In the genomic region with DNA sequence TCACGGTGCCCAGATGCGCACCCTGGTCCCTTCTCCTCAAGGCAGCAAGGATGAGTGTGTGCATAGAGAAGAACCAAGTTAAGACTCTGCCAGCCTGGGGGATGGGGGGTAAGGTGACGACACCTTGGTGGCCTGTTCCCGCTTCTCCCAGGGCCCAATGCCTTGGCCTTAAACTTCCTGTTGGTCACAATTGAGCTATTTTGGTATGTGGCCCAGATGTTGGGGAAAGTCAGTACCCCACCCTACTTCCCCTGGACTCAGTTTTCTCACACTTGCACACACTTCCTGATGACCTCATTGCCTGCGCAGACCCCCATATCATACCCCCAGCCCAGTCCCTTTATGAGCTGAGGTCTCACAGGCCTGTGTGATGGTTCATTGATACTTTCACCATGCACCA, we compare ENCODE assay signal across 12 mouse cellular contexts. TPM values are rescaled to one million over a fixed set of nuclear protein-coding genes. Genes with fewer than 3 reads are reported as not detected.
DNase-seq lines count a peak whose midpoint lies in the region; ATAC-seq and TF ChIP-seq lines count a peak whose summit lies in the region.
"Had no signal": no experiment of that assay in that cellular context is flagged by ENCODE, and none has a peak within 500 bp of the region (broad histone marks: within the 10 kb centered on the region; RNA-seq: fewer than 3 reads in every experiment).

No protein-coding gene starts in this region.

- no peak overlapping the region for H3K9ac ChIP-seq in intestine, embryonic 16.5 days (ENCODE audit: low read depth, low read length)
- no peak overlapping the region for H3K9ac ChIP-seq in intestine, postnatal 0 days (ENCODE audit: low read depth, low read length)
- H3K9ac ChIP-seq in lung, postnatal 0 days (replicated peaks; ENCODE audit: low read depth), result no peak overlapping the region
- no peak overlapping the region for H3K9ac ChIP-seq in heart, embryonic 16.5 days (ENCODE audit: low read length)

- DNase-seq in lung, postnatal 0 days (ENCODE audit: low spot score), result peak; percentile 38
- no peak for DNase-seq in lung, postnatal 25 days (ENCODE audit: low spot score)
- DNase-seq in lung, postnatal 4 days, result peak; percentile 34 to 59
- DNase-seq in left cerebral cortex, postnatal 36 days (ENCODE audit: low spot score in 2 of 2), result no peak
- DNase-seq in adrenal gland, postnatal 25 days, result no peak
- DNase-seq: adrenal gland, postnatal 36 days; cerebellum, adult 11 months; right cerebral cortex, postnatal 4 days had no signal

- H3K9me3 ChIP-seq in intestine, embryonic 16.5 days (ENCODE audit: control insufficient read depth, low read length), result no peaks in the 10 kb centered on the region
- H3K9me3 ChIP-seq in intestine, postnatal 0 days (ENCODE audit: control insufficient read depth), result no peaks in the 10 kb centered on the region
- no peaks in the 10 kb centered on the region for H3K9me3 ChIP-seq in lung, postnatal 0 days (ENCODE audit: low read length)
- H3K9me3 ChIP-seq in heart, embryonic 16.5 days (replicated peaks; ENCODE audit: control insufficient read depth, low read length), result no peaks in the 10 kb centered on the region
- H3K9me3 ChIP-seq: hindbrain, embryonic 10.5 days had no signal

- TF ChIP-seq EP300 in lung, postnatal 0 days (IDR thresholded peaks at IDR 0.05), result peak; percentile 44; the same call in 1 of the 2 replicates

- no peaks in the 10 kb centered on the region for H3K36me3 ChIP-seq in intestine, embryonic 16.5 days (ENCODE audit: control insufficient read depth, insufficient read depth, low read length)
- H3K36me3 ChIP-seq in intestine, postnatal 0 days (ENCODE audit: control insufficient read depth, insufficient read depth), result no peaks in the 10 kb centered on the region
- H3K36me3 ChIP-seq in lung, postnatal 0 days (ENCODE audit: insufficient read depth, low read length), result no peaks in the 10 kb centered on the region
- no peaks in the 10 kb centered on the region for H3K36me3 ChIP-seq in heart, embryonic 16.5 days (ENCODE audit: control insufficient read depth, insufficient read depth)
- H3K36me3 ChIP-seq: hindbrain, embryonic 10.5 days had no signal

- no peak for ATAC-seq in intestine, embryonic 16.5 days
- ATAC-seq in intestine, postnatal 0 days, result no peak
- ATAC-seq in lung, postnatal 0 days, result peak; percentile 53
- ATAC-seq in heart, embryonic 16.5 days (replicated peaks; ENCODE audit: extremely low read depth, insufficient read depth, low FRiP score), result no peak

- H3K4me3 ChIP-seq in intestine, embryonic 16.5 days (ENCODE audit: low read length), result no peak overlapping the region
- no peak overlapping the region for H3K4me3 ChIP-seq in intestine, postnatal 0 days (ENCODE audit: low read depth, low read length)
- no peak overlapping the region for H3K4me3 ChIP-seq in lung, postnatal 0 days (ENCODE audit: low read depth, low read length)
- no peak overlapping the region for H3K4me3 ChIP-seq in heart, embryonic 16.5 days (ENCODE audit: low read length)
- H3K4me3 ChIP-seq: hindbrain, embryonic 10.5 days had no signal

- peak overlapping the region; percentile 30; the same call in 1 of the 2 replicates for H3K27ac ChIP-seq in intestine, embryonic 16.5 days (ENCODE audit: low read length)
- no peak overlapping the region for H3K27ac ChIP-seq in intestine, postnatal 0 days (ENCODE audit: low read depth, low read length)
- peak overlapping the region; percentile 68 for H3K27ac ChIP-seq in lung, postnatal 0 days (ENCODE audit: low read length)
- peak overlapping the region; percentile 74 for H3K27ac ChIP-seq in heart, embryonic 16.5 days (ENCODE audit: low read length)

- 84% methylated on average over 5 of the region's 5 CpGs for WGBS in intestine, embryonic 16.5 days
- WGBS in intestine, postnatal 0 days, result 87% methylated on average over 5 of the region's 5 CpGs
- 70% methylated on average over 5 of the region's 5 CpGs for WGBS in lung, postnatal 0 days
- WGBS in heart, embryonic 16.5 days, result 76% methylated on average over 5 of the region's 5 CpGs

- TF ChIP-seq CTCF in intestine, postnatal 0 days (IDR thresholded peaks at IDR 0.05; ENCODE audit: low read depth), result no peak
- TF ChIP-seq CTCF in lung, postnatal 0 days (IDR thresholded peaks at IDR 0.05), result no peak

- intact Hi-C loops in left cerebral cortex, postnatal 36 days (cut with DNase I), result loop anchor here (2.0 to 5.0 kb wide), 2 partner anchors 20 to 33 kb away; no protein-coding TSS in a partner anchor

- H3K4me1 ChIP-seq in intestine, embryonic 16.5 days (ENCODE audit: control insufficient read depth, insufficient read depth, low read length), result no peaks in the 10 kb centered on the region; the same call in 1 of the 2 replicates
- H3K4me1 ChIP-seq in intestine, postnatal 0 days (replicated peaks; ENCODE audit: control insufficient read depth, insufficient read depth, low read length), result no peaks in the 10 kb centered on the region
- no peaks in the 10 kb centered on the region for H3K4me1 ChIP-seq in lung, postnatal 0 days (ENCODE audit: insufficient read depth, low read depth, low read length)
- peaks cover 16% of the 10 kb centered on the region for H3K4me1 ChIP-seq in heart, embryonic 16.5 days (ENCODE audit: control insufficient read depth, insufficient read depth, low read length)

- no peaks in the 10 kb centered on the region for H3K27me3 ChIP-seq in intestine, embryonic 16.5 days (replicated peaks; ENCODE audit: control insufficient read depth, insufficient read depth, low read length)
- H3K27me3 ChIP-seq in intestine, postnatal 0 days (replicated peaks; ENCODE audit: control insufficient read depth, insufficient read depth, low read length), result no peaks in the 10 kb centered on the region
- no peaks in the 10 kb centered on the region for H3K27me3 ChIP-seq in lung, postnatal 0 days (replicated peaks; ENCODE audit: insufficient read depth, low read length)
- H3K27me3 ChIP-seq in heart, embryonic 16.5 days (ENCODE audit: control insufficient read depth, insufficient read depth, low read length), result no peaks in the 10 kb centered on the region

- H3K4me2 ChIP-seq in intestine, embryonic 16.5 days (ENCODE audit: low read depth, low read length), result no peak overlapping the region
- H3K4me2 ChIP-seq in intestine, postnatal 0 days (replicated peaks; ENCODE audit: low read depth), result no peak overlapping the region
- no peak overlapping the region for H3K4me2 ChIP-seq in lung, postnatal 0 days (replicated peaks; ENCODE audit: low read depth, low read length)
- no peak overlapping the region for H3K4me2 ChIP-seq in heart, embryonic 16.5 days (ENCODE audit: low read depth, low read length)

RNA-seq across cellular contexts. Expression of gene Ppp1r16b, which starts 23.9 kb away (rescaled TPM):
- 3.5 and 4.0 TPM in 2 replicates for polyA plus RNA-seq in intestine, embryonic 16.5 days (2015; fragmentation: Nextera tagmentation; extraction: Ambion mirVana)
- 3.3 and 3.4 TPM in 2 replicates for polyA plus RNA-seq in intestine, postnatal 0 days (2015; fragmentation: Nextera tagmentation; extraction: Ambion mirVana)
- polyA plus RNA-seq in lung, postnatal 0 days (2015; fragmentation: Nextera tagmentation; extraction: Ambion mirVana), result 30.6 and 48.6 TPM in 2 replicates
- polyA plus RNA-seq in heart, embryonic 16.5 days (2015; fragmentation: Nextera tagmentation; extraction: Ambion mirVana), result 7.1 and 8.2 TPM in 2 replicates
- 100 to 1,000 TPM; 125 to 129 TPM for total RNA-seq in left cerebral cortex, postnatal 36 days (2021)
- 15.8 and 19.0 TPM in 2 replicates for total RNA-seq in adrenal gland, postnatal 25 days (2021)

Comparison
In these comparisons a context has a peak if more than half of its experiments do, and no peak if none do; other contexts are left out.
1. DNase-seq: peak in lung, postnatal 0 days (single experiment) and lung, postnatal 4 days (2 of 2); none in lung, postnatal 25 days (single experiment), left cerebral cortex, postnatal 36 days (0 of 2) and adrenal gland, postnatal 25 days (single experiment).